In the genomic region with DNA sequence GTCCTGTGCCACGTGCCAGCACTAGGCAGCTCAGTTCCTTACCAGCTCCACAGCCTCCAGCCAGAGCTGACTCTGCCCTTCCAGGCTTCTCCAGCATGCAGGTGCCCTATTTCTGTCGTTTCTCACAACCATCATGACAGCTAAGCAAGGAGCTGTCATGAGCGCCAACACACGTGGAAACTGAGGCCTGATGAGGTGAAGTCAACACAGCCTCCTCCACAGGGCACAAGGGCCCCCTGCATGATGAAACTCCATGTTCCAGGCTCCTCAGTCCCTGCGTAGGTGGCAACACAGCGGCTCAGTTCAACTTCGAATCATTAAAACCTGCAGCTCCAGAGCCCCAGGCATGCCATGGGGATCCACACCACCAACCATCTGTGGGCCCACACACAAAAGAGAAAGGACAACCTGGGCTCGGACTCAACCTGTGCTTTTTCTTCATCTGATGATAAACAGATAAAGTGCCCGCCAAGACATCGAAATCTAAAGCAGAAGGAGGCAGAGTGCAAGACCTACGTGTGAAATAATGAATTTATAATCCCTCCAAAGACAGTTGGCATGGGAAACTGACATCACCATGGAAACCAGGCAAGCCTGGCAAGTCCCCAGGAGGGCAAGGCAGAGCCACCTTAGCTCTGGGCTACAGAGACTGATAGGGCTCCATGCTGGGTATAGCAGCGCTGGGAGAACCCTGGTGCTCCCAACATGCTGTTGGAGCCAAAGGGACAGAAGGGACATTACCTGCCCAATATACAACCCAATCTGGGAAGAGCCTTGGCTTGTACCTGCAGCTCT, we compare ENCODE assay signal across 23 mouse cellular contexts. TPM values are rescaled to one million over a fixed set of nuclear protein-coding genes. Genes with fewer than 3 reads are reported as not detected.
DNase-seq lines count a peak whose midpoint lies in the region; ATAC-seq and TF ChIP-seq lines count a peak whose summit lies in the region.
"Had no signal": no experiment of that assay in that cellular context is flagged by ENCODE, and none has a peak within 500 bp of the region (broad histone marks: within the 10 kb centered on the region; RNA-seq: fewer than 3 reads in every experiment).

No protein-coding gene starts in this region.

- peaks cover 26% of the 10 kb centered on the region for H3K4me1 ChIP-seq in forebrain, embryonic 14.5 days (ENCODE audit: control insufficient read depth, insufficient read depth, low read length)
- peaks cover 20% of the 10 kb centered on the region for H3K4me1 ChIP-seq in forebrain, embryonic 12.5 days
- H3K4me1 ChIP-seq in midbrain, embryonic 14.5 days (ENCODE audit: control insufficient read depth, insufficient read depth, low read length): peaks cover 23% of the 10 kb centered on the region
- H3K4me1 ChIP-seq in midbrain, embryonic 13.5 days (replicated peaks): peaks cover 36% of the 10 kb centered on the region
- peaks cover 11% of the 10 kb centered on the region for H3K4me1 ChIP-seq in hindbrain, postnatal 0 days (ENCODE audit: insufficient read depth, low read length)
- peaks cover 26% of the 10 kb centered on the region for H3K4me1 ChIP-seq in midbrain, embryonic 16.5 days (ENCODE audit: control insufficient read depth, insufficient read depth, low read length)
- peaks cover 5% of the 10 kb centered on the region; the same call in 1 of the 2 replicates for H3K4me1 ChIP-seq in liver, postnatal 0 days (ENCODE audit: insufficient read depth)

- TF ChIP-seq CTCF in hindbrain, postnatal 0 days (IDR thresholded peaks at IDR 0.05; ENCODE audit: low read depth): no peak
- TF ChIP-seq CTCF in liver, postnatal 0 days (IDR thresholded peaks at IDR 0.05; ENCODE audit: low read depth): no peak

- no peak overlapping the region for H3K4me2 ChIP-seq in forebrain, embryonic 14.5 days (ENCODE audit: low read length)
- H3K4me2 ChIP-seq in forebrain, embryonic 12.5 days: no peak overlapping the region
- no peak overlapping the region for H3K4me2 ChIP-seq in midbrain, embryonic 14.5 days (ENCODE audit: low read length)
- H3K4me2 ChIP-seq in midbrain, embryonic 13.5 days (replicated peaks): no peak overlapping the region
- H3K4me2 ChIP-seq in hindbrain, postnatal 0 days (ENCODE audit: low read depth, low read length): no peak overlapping the region
- H3K4me2 ChIP-seq in midbrain, embryonic 16.5 days (ENCODE audit: low read length): no peak overlapping the region
- H3K4me2 ChIP-seq in liver, postnatal 0 days (ENCODE audit: low read depth, low read length): no peak overlapping the region
- H3K4me2 ChIP-seq: embryonic facial prominence, embryonic 12.5 days; intestine, embryonic 15.5 days; kidney, embryonic 15.5 days had no signal

- no peak overlapping the region for H3K4me3 ChIP-seq in forebrain, embryonic 14.5 days (ENCODE audit: low read depth, low read length)
- no peak overlapping the region for H3K4me3 ChIP-seq in forebrain, embryonic 12.5 days (replicated peaks)
- H3K4me3 ChIP-seq in midbrain, embryonic 14.5 days (replicated peaks; ENCODE audit: low read depth, low read length): no peak overlapping the region
- no peak overlapping the region for H3K4me3 ChIP-seq in midbrain, embryonic 13.5 days (replicated peaks)
- H3K4me3 ChIP-seq in hindbrain, postnatal 0 days (ENCODE audit: low read length): no peak overlapping the region
- no peak overlapping the region for H3K4me3 ChIP-seq in midbrain, embryonic 16.5 days (ENCODE audit: low read depth, low read length)
- no peak overlapping the region for H3K4me3 ChIP-seq in liver, postnatal 0 days (ENCODE audit: low read depth, low read length)
- H3K4me3 ChIP-seq: embryonic facial prominence, embryonic 12.5 days; intestine, embryonic 15.5 days; kidney, embryonic 15.5 days had no signal

- H3K36me3 ChIP-seq in forebrain, embryonic 14.5 days (ENCODE audit: control insufficient read depth, insufficient read depth, low read length): no peaks in the 10 kb centered on the region
- H3K36me3 ChIP-seq in forebrain, embryonic 12.5 days (replicated peaks): no peaks in the 10 kb centered on the region
- no peaks in the 10 kb centered on the region for H3K36me3 ChIP-seq in midbrain, embryonic 14.5 days (ENCODE audit: control insufficient read depth, insufficient read depth, low read length)
- no peaks in the 10 kb centered on the region for H3K36me3 ChIP-seq in midbrain, embryonic 13.5 days
- H3K36me3 ChIP-seq in hindbrain, postnatal 0 days (ENCODE audit: insufficient read depth, low read length): no peaks in the 10 kb centered on the region
- no peaks in the 10 kb centered on the region for H3K36me3 ChIP-seq in midbrain, embryonic 16.5 days (ENCODE audit: control insufficient read depth, insufficient read depth, low read length)
- no peaks in the 10 kb centered on the region for H3K36me3 ChIP-seq in liver, postnatal 0 days (replicated peaks; ENCODE audit: insufficient read depth, low read length)
- H3K36me3 ChIP-seq: embryonic facial prominence, embryonic 12.5 days; intestine, embryonic 15.5 days; kidney, embryonic 15.5 days had no signal

- H3K9ac ChIP-seq in forebrain, embryonic 14.5 days (ENCODE audit: low read length): no peak overlapping the region
- no peak overlapping the region for H3K9ac ChIP-seq in forebrain, embryonic 12.5 days
- H3K9ac ChIP-seq in midbrain, embryonic 14.5 days (replicated peaks; ENCODE audit: low read length): no peak overlapping the region
- no peak overlapping the region for H3K9ac ChIP-seq in midbrain, embryonic 13.5 days (replicated peaks)
- no peak overlapping the region for H3K9ac ChIP-seq in hindbrain, postnatal 0 days (replicated peaks; ENCODE audit: low read length)
- H3K9ac ChIP-seq in midbrain, embryonic 16.5 days (ENCODE audit: low read depth, low read length): no peak overlapping the region
- H3K9ac ChIP-seq in liver, postnatal 0 days (replicated peaks): no peak overlapping the region
- H3K9ac ChIP-seq: embryonic facial prominence, embryonic 12.5 days; intestine, embryonic 15.5 days; kidney, embryonic 15.5 days had no signal

- H3K27me3 ChIP-seq in forebrain, embryonic 14.5 days (replicated peaks; ENCODE audit: control insufficient read depth, insufficient read depth, low read length): no peaks in the 10 kb centered on the region
- H3K27me3 ChIP-seq in forebrain, embryonic 12.5 days: no peaks in the 10 kb centered on the region
- no peaks in the 10 kb centered on the region for H3K27me3 ChIP-seq in midbrain, embryonic 14.5 days (ENCODE audit: control insufficient read depth, insufficient read depth, low read length)
- H3K27me3 ChIP-seq in midbrain, embryonic 13.5 days: no peaks in the 10 kb centered on the region
- no peaks in the 10 kb centered on the region for H3K27me3 ChIP-seq in hindbrain, postnatal 0 days (ENCODE audit: insufficient read depth, low read length)
- no peaks in the 10 kb centered on the region for H3K27me3 ChIP-seq in midbrain, embryonic 16.5 days (ENCODE audit: control insufficient read depth, insufficient read depth, low read depth, low read length)
- H3K27me3 ChIP-seq in liver, postnatal 0 days (ENCODE audit: insufficient read depth, low read length): no peaks in the 10 kb centered on the region
- H3K27me3 ChIP-seq: embryonic facial prominence, embryonic 12.5 days; intestine, embryonic 15.5 days; kidney, embryonic 15.5 days; Patski had no signal

- TF ChIP-seq EP300 in liver, postnatal 0 days (IDR thresholded peaks at IDR 0.05; ENCODE audit: low read depth): no peak

- H3K9me3 ChIP-seq in forebrain, embryonic 14.5 days (replicated peaks; ENCODE audit: control insufficient read depth, low read length): no peaks in the 10 kb centered on the region
- no peaks in the 10 kb centered on the region for H3K9me3 ChIP-seq in forebrain, embryonic 12.5 days
- H3K9me3 ChIP-seq in midbrain, embryonic 14.5 days (ENCODE audit: control insufficient read depth, low read length): no peaks in the 10 kb centered on the region
- H3K9me3 ChIP-seq in midbrain, embryonic 13.5 days: no peaks in the 10 kb centered on the region
- no peaks in the 10 kb centered on the region for H3K9me3 ChIP-seq in hindbrain, postnatal 0 days (ENCODE audit: low read length)
- H3K9me3 ChIP-seq in midbrain, embryonic 16.5 days (replicated peaks; ENCODE audit: control insufficient read depth, low read length, poor library complexity, severe bottlenecking): no peaks in the 10 kb centered on the region
- H3K9me3 ChIP-seq in liver, postnatal 0 days (ENCODE audit: low read length): no peaks in the 10 kb centered on the region
- H3K9me3 ChIP-seq: embryonic facial prominence, embryonic 12.5 days; intestine, embryonic 15.5 days; kidney, embryonic 15.5 days had no signal

- peak; percentile 70 for DNase-seq in forebrain, embryonic 14.5 days (ENCODE audit: low spot score)
- DNase-seq in midbrain, embryonic 14.5 days: peak; percentile 51
- DNase-seq in hindbrain, postnatal 0 days (ENCODE audit: low spot score): peak; percentile 42
- no peak for DNase-seq in MN1 (ENCODE audit: low spot score)
- DNase-seq in liver, postnatal 0 days: no peak
- DNase-seq: gastrocnemius, postnatal 10 days; lung, adult 2 months; lung, postnatal 4 days; thymus, postnatal 4 days had no signal

- H3K27ac ChIP-seq in forebrain, embryonic 14.5 days (ENCODE audit: low read depth, low read length): peak overlapping the region; percentile 44; the same call in 1 of the 2 replicates
- H3K27ac ChIP-seq in forebrain, embryonic 12.5 days: no peak overlapping the region
- H3K27ac ChIP-seq in midbrain, embryonic 14.5 days (replicated peaks; ENCODE audit: low read depth, low read length): peak overlapping the region; percentile 9; the same call in 1 of the 2 replicates
- H3K27ac ChIP-seq in midbrain, embryonic 13.5 days: no peak overlapping the region
- no peak overlapping the region for H3K27ac ChIP-seq in hindbrain, postnatal 0 days
- H3K27ac ChIP-seq in midbrain, embryonic 16.5 days (ENCODE audit: low read length): peak overlapping the region; percentile 54; the same call in 1 of the 2 replicates
- H3K27ac ChIP-seq in liver, postnatal 0 days (ENCODE audit: low read depth): no peak overlapping the region
- H3K27ac ChIP-seq: embryonic facial prominence, embryonic 12.5 days; intestine, embryonic 15.5 days; kidney, embryonic 15.5 days; stomach, postnatal 0 days had no signal

- peak; percentile 40; the same call in 1 of the 2 replicates for ATAC-seq in forebrain, embryonic 14.5 days
- no peak for ATAC-seq in forebrain, embryonic 12.5 days (ENCODE audit: low FRiP score)
- ATAC-seq in midbrain, embryonic 14.5 days (ENCODE audit: low FRiP score, low TSS enrichment): no peak
- no peak for ATAC-seq in midbrain, embryonic 13.5 days
- ATAC-seq in hindbrain, postnatal 0 days: peak; percentile 28
- peak; percentile 29; the same call in 1 of the 2 replicates for ATAC-seq in midbrain, embryonic 16.5 days
- ATAC-seq in liver, postnatal 0 days: no peak
- ATAC-seq: intestine, embryonic 15.5 days; Patski had no signal

- WGBS in forebrain, embryonic 14.5 days: 71% methylated on average over 12 of the region's 12 CpGs
- 86% methylated on average over 12 of the region's 12 CpGs for whole genome bisulfite sequencing in forebrain, embryonic 12.5 days
- 79% methylated on average over 12 of the region's 12 CpGs for WGBS in midbrain, embryonic 14.5 days
- 86% methylated on average over 12 of the region's 12 CpGs for WGBS in midbrain, embryonic 13.5 days
- WGBS in hindbrain, postnatal 0 days: 73% methylated on average over 12 of the region's 12 CpGs
- 73% methylated on average over 12 of the region's 12 CpGs for whole genome bisulfite sequencing in midbrain, embryonic 16.5 days
- WGBS in liver, postnatal 0 days (ENCODE audit: insufficient replicate concordance): 79% methylated on average over 12 of the region's 12 CpGs

RNA-seq across cellular contexts. Expression of a gene that starts 54.8 kb away (rescaled TPM):
- polyA plus RNA-seq in forebrain, embryonic 14.5 days (2014; fragmentation: Nextera tagmentation; extraction: Ambion mirVana): not detected in 2 replicates
- polyA plus RNA-seq in forebrain, embryonic 12.5 days (2016; fragmentation: Nextera tagmentation; extraction: Ambion mirVana): 0.09 TPM in 1 of 2 replicates, not detected in the other
- not detected in 2 replicates for polyA plus RNA-seq in midbrain, embryonic 14.5 days (2014; fragmentation: Nextera tagmentation; extraction: Ambion mirVana)
- polyA plus RNA-seq in midbrain, embryonic 13.5 days (2015; fragmentation: Nextera tagmentation; extraction: Ambion mirVana): 0.09 and 0.13 TPM in 2 replicates
- total RNA-seq in hindbrain, postnatal 0 days (2014; rRNA removed): not detected in 2 replicates
- not detected in 2 replicates for polyA plus RNA-seq in hindbrain, postnatal 0 days (2015; fragmentation: Nextera tagmentation; extraction: Ambion mirVana)
- 0.07 TPM in 1 of 2 replicates, not detected in the other for polyA plus RNA-seq in midbrain, embryonic 16.5 days (2015; fragmentation: Nextera tagmentation; extraction: Ambion mirVana)
- polyA plus RNA-seq in liver, postnatal 0 days (2015; fragmentation: Nextera tagmentation; extraction: Ambion mirVana): not detected in 2 replicates
- total RNA-seq: adrenal gland, postnatal 4 days; common myeloid progenitor, adult 5-6 weeks; gastrocnemius, postnatal 10 days; heart, postnatal 25 days; left cerebral cortex, adult 8-10 months; monocyte, adult 5-6 weeks; neutrophil, adult 5-6 weeks had no signal
- polyA plus RNA-seq: Patski had no signal

Comparison
In these comparisons a context has a peak if more than half of its experiments do, and no peak if none do; other contexts are left out.
1. ATAC-seq: peak in forebrain, embryonic 14.5 days (single experiment), hindbrain, postnatal 0 days (single experiment) and midbrain, embryonic 16.5 days (single experiment); none in forebrain, embryonic 12.5 days (single experiment), midbrain, embryonic 14.5 days (single experiment), midbrain, embryonic 13.5 days (single experiment) and liver, postnatal 0 days (single experiment).
2. H3K27ac ChIP-seq: peak in forebrain, embryonic 14.5 days (single experiment), midbrain, embryonic 14.5 days (single experiment) and midbrain, embryonic 16.5 days (single experiment); none in forebrain, embryonic 12.5 days (single experiment), midbrain, embryonic 13.5 days (single experiment), hindbrain, postnatal 0 days (single experiment) and liver, postnatal 0 days (single experiment).
3. DNase-seq: peak in forebrain, embryonic 14.5 days (single experiment), midbrain, embryonic 14.5 days (single experiment) and hindbrain, postnatal 0 days (single experiment); none in MN1 (single experiment) and liver, postnatal 0 days (single experiment).